Mouse (Mus musculus) brain, embryonic 14.5 days (tissue): ENCODE results near the gene Dock4.

ENCODE experiments used
- CTCF ChIP-seq: fragments of 200-500 bp; IDR thresholded peaks from 2 replicates; pipeline ENCODE4 v1.5.1; 2012; ENCODE audit warnings: inconsistent platforms, mild to moderate bottlenecking, moderate library complexity, borderline replicate concordance; ENCODE audit not compliant: insufficient read depth, insufficient read length; ENCODE audit errors: extremely low read depth
- POLR2A ChIP-seq: fragments of 200-500 bp; IDR thresholded peaks from 2 replicates; pipeline ENCODE4 v1.6.1; 2012; ENCODE audit warnings: mild to moderate bottlenecking, inconsistent platforms, borderline replicate concordance; ENCODE audit not compliant: poor library complexity, insufficient read depth, insufficient read length, severe bottlenecking; ENCODE audit errors: extremely low read depth

GRCm38 (mm10) chr12:40884976-40885375 lies 439.2 kb downstream of the Dock4 start:
- no peak for TF ChIP-seq POLR2A
- no peak for TF ChIP-seq CTCF
